Mouse (Mus musculus): ENCODE measurements at regions not wholly inside any gene's neighbourhood (a gene's known extent, or its start where the extent isn't known, plus 50 kb on each side); places are given as distances from the start of the nearest gene placed in this dataset.

DNA sequence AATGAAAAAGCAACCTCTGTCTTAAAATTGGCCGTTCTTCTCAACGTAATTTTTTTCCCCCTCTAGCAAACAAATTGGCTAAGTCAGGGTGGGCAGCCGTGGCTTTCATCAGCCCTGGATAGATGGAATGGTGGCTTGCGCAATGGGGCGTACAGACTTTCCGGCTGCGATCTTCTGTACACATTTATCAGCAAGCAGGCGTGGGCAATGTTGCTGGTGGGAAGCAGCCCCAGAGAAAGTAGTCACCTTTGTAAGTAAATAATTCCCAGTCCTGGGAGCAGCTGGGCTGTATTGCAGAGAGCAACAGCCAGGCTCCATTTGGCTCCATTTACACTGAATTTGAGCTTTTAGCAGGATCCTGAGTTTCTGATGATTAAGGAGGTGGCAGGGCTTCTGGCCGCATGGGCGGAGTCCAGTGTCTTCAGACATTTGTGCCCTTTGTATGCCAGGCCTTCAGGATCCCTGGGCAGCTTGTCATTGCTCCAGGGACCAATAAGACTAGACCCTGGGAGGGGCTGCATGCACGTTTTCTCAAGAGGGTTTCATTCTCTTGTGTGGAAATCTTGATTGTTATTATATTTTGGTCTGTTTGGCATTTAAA lies 187.9 kb downstream of the Stim2 start:
- H3K4me3 ChIP-seq (ENCODE audit: insufficient read depth, low read depth, low read length) = no peak overlapping the region
- H3K27me3 ChIP-seq (ENCODE audit: control insufficient read depth, insufficient read depth, low read length) = no peaks in the 10 kb centered on the region
- H3K9ac ChIP-seq (ENCODE audit: low read depth, low read length) = no peak overlapping the region
- no peaks in the 10 kb centered on the region for H3K79me2 ChIP-seq (ENCODE audit: control insufficient read depth, insufficient read depth, low read length)
- H3K4me1 ChIP-seq (ENCODE audit: control insufficient read depth, insufficient read depth, low read length) = no peaks in the 10 kb centered on the region
- no peak for TF ChIP-seq CTCF (IDR thresholded peaks at IDR 0.05; ENCODE audit: low read depth, low read length)
- TF ChIP-seq POLR2A (IDR thresholded peaks at IDR 0.05; ENCODE audit: extremely low read depth, insufficient read depth, low read length) = no peak
- WGBS = 36% methylated on average over 11 of the region's 11 CpGs
- H3K36me3 ChIP-seq (ENCODE audit: control insufficient read depth, insufficient read depth, low read length) = no peaks in the 10 kb centered on the region
- no peak for DNase-seq (ENCODE audit: extremely low read depth, low read depth, low spot score)
- no peak overlapping the region for H3K27ac ChIP-seq (replicated peaks; ENCODE audit: insufficient read depth, low read depth, low read length)

DNA sequence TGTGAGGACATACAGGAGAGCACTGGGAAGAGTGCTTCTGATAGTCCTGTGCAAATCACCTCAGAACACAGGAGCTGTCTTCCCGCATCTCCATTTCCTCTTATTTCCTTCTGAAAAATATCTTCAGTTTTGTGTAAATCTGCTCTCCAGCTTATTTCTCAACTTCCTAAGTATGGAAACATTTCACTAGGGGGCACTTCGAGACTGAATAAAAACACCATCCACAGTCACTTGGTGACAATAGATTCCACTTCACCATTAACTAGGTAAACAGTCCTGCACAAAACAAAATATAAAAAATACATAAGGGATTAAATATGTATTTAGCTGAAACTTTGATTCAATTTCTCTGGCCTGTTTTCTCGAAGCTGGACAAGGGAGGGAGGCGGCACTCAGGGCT lies 193.4 kb downstream of the Stim2 start:
- Histone ChIP-seq H3K79me2 (ENCODE audit: control insufficient read depth, insufficient read depth, low read length) (no peaks in the 10 kb centered on the region), H3K4me3 (ENCODE audit: insufficient read depth, low read depth, low read length) (no peak overlapping the region), H3K27ac (replicated peaks; ENCODE audit: insufficient read depth, low read depth, low read length) (no peak overlapping the region), H3K9ac (ENCODE audit: low read depth, low read length) (no peak overlapping the region), H3K36me3 (ENCODE audit: control insufficient read depth, insufficient read depth, low read length) (no peaks in the 10 kb centered on the region), H3K27me3 (ENCODE audit: control insufficient read depth, insufficient read depth, low read length) (no peaks in the 10 kb centered on the region), H3K4me1 (ENCODE audit: control insufficient read depth, insufficient read depth, low read length) (no peaks in the 10 kb centered on the region)
- WGBS = 74% methylated on average over 4 of the region's 4 CpGs
- TF ChIP-seq POLR2A (IDR thresholded peaks at IDR 0.05; ENCODE audit: extremely low read depth, insufficient read depth, low read length) (no peak), CTCF (IDR thresholded peaks at IDR 0.05; ENCODE audit: low read depth, low read length) (no peak)
- no peak for DNase-seq (ENCODE audit: extremely low read depth, low read depth, low spot score)

DNA sequence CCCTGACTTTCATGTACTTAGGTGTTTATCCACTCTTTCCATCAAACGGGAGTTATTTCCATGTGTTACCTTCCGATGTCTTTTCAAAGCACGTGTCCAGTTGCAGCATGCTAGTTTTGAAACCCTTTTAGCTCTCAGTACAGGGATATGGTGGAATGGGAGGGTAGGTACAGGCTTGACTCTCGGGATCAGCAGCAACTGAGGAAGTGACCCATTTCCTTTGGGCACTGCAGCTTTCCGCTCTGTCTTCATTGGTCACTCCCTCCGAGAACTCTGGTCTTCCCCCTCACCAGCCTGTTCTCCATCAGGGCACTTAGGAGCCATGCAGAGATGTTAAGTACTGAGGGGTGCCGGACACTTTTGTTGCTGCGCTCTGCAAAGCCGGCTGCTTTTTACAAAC lies 196.5 kb downstream of the Stim2 start:
- no peaks in the 10 kb centered on the region for H3K4me1 ChIP-seq (ENCODE audit: control insufficient read depth, insufficient read depth, low read length)
- TF ChIP-seq CTCF (IDR thresholded peaks at IDR 0.05; ENCODE audit: low read depth, low read length) (no peak), POLR2A (IDR thresholded peaks at IDR 0.05; ENCODE audit: extremely low read depth, insufficient read depth, low read length) (no peak)
- 81% methylated on average over 9 of the region's 9 CpGs for WGBS
- no peak overlapping the region for H3K4me3 ChIP-seq (ENCODE audit: insufficient read depth, low read depth, low read length)
- H3K79me2 ChIP-seq (ENCODE audit: control insufficient read depth, insufficient read depth, low read length) = no peaks in the 10 kb centered on the region
- H3K9ac ChIP-seq (ENCODE audit: low read depth, low read length) = no peak overlapping the region
- no peaks in the 10 kb centered on the region for H3K27me3 ChIP-seq (ENCODE audit: control insufficient read depth, insufficient read depth, low read length)
- H3K36me3 ChIP-seq (ENCODE audit: control insufficient read depth, insufficient read depth, low read length) = no peaks in the 10 kb centered on the region
- no peak for DNase-seq (ENCODE audit: extremely low read depth, low read depth, low spot score)
- no peak overlapping the region for H3K27ac ChIP-seq (replicated peaks; ENCODE audit: insufficient read depth, low read depth, low read length)

DNA sequence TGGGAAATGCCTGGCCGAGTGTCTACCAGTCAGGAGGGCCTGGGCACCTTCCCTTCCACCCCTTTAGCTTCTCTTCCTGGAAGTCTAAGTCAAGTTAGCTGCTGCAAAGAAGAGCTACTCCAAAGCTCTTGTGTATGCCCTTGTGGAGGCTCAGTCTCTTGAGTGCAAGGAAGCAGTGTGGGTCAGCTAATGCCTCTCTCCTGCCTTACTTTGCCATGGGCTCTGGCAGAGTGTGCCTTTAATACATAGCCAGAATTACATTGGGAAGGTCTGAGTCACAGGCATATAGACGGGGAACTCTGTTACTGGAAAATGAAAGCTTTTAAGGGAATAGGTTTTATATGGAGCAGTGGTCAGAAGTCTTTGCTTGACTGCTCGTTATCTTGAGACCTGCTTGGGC lies 201.7 kb downstream of the Stim2 start:
- H3K4me1 ChIP-seq (ENCODE audit: control insufficient read depth, insufficient read depth, low read length) = no peaks in the 10 kb centered on the region
- no peak overlapping the region for H3K9ac ChIP-seq (ENCODE audit: low read depth, low read length)
- TF ChIP-seq CTCF (IDR thresholded peaks at IDR 0.05; ENCODE audit: low read depth, low read length) (no peak), POLR2A (IDR thresholded peaks at IDR 0.05; ENCODE audit: extremely low read depth, insufficient read depth, low read length) (no peak)
- H3K4me3 ChIP-seq (ENCODE audit: insufficient read depth, low read depth, low read length) = no peak overlapping the region
- H3K27me3 ChIP-seq (ENCODE audit: control insufficient read depth, insufficient read depth, low read length) = no peaks in the 10 kb centered on the region
- H3K27ac ChIP-seq (replicated peaks; ENCODE audit: insufficient read depth, low read depth, low read length) = no peak overlapping the region
- WGBS = 64% methylated on average over 3 of the region's 3 CpGs
- no peaks in the 10 kb centered on the region for H3K79me2 ChIP-seq (ENCODE audit: control insufficient read depth, insufficient read depth, low read length)
- no peaks in the 10 kb centered on the region for H3K36me3 ChIP-seq (ENCODE audit: control insufficient read depth, insufficient read depth, low read length)
- no peak for DNase-seq (ENCODE audit: extremely low read depth, low read depth, low spot score)

DNA sequence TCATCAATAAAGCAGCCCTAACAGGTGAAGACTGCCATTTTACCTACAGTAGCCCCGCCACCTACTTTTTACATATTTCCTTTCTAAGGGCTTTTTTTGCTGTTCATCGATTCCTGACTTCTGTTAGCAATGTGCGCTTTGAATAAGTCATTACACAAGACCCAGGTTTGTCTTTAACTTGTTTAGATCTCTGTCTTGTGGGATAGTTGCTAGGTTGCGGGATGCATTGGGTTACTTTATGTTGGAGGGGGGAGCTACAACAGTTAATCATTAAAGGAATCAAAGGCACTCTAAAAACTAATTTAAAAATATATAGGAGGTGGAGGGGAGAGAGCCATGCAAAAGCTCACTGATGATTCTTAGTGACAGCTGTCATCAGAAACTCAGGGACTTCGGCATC lies 202.3 kb downstream of the Stim2 start:
- Histone ChIP-seq H3K4me3 (ENCODE audit: insufficient read depth, low read depth, low read length) (no peak overlapping the region), H3K36me3 (ENCODE audit: control insufficient read depth, insufficient read depth, low read length) (no peaks in the 10 kb centered on the region), H3K79me2 (ENCODE audit: control insufficient read depth, insufficient read depth, low read length) (no peaks in the 10 kb centered on the region), H3K9ac (ENCODE audit: low read depth, low read length) (no peak overlapping the region), H3K27me3 (ENCODE audit: control insufficient read depth, insufficient read depth, low read length) (no peaks in the 10 kb centered on the region), H3K27ac (replicated peaks; ENCODE audit: insufficient read depth, low read depth, low read length) (no peak overlapping the region), H3K4me1 (ENCODE audit: control insufficient read depth, insufficient read depth, low read length) (no peaks in the 10 kb centered on the region)
- no peak for DNase-seq (ENCODE audit: extremely low read depth, low read depth, low spot score)
- 51% methylated on average over 5 of the region's 5 CpGs for WGBS
- TF ChIP-seq POLR2A (IDR thresholded peaks at IDR 0.05; ENCODE audit: extremely low read depth, insufficient read depth, low read length) = no peak
- no peak for TF ChIP-seq CTCF (IDR thresholded peaks at IDR 0.05; ENCODE audit: low read depth, low read length)

DNA sequence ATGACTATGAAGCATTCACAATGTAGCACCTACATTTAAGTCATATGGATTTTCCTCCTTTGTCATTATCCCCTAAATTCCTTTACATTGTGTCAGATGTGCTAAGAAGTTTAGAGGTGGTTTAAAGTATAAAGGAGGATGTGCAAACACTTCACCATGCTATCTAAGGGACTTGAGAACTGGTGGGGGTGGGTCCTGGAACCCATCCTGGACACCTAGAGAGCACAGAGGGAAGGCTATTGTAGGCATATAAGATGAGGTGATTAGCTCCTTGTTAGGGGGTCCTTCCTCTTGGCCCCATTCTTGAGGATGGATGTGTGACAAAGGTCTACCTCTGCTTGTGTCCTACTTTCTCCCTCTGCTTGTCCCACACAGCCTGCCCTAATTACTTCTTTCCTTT lies 213.2 kb downstream of the Stim2 start:
- Histone ChIP-seq H3K36me3 (ENCODE audit: control insufficient read depth, insufficient read depth, low read length) (no peaks in the 10 kb centered on the region), H3K79me2 (ENCODE audit: control insufficient read depth, insufficient read depth, low read length) (no peaks in the 10 kb centered on the region), H3K27me3 (ENCODE audit: control insufficient read depth, insufficient read depth, low read length) (no peaks in the 10 kb centered on the region), H3K4me3 (ENCODE audit: insufficient read depth, low read depth, low read length) (no peak overlapping the region), H3K27ac (replicated peaks; ENCODE audit: insufficient read depth, low read depth, low read length) (no peak overlapping the region), H3K4me1 (ENCODE audit: control insufficient read depth, insufficient read depth, low read length) (no peaks in the 10 kb centered on the region), H3K9ac (ENCODE audit: low read depth, low read length) (no peak overlapping the region)
- TF ChIP-seq POLR2A (IDR thresholded peaks at IDR 0.05; ENCODE audit: extremely low read depth, insufficient read depth, low read length) = no peak
- TF ChIP-seq CTCF (IDR thresholded peaks at IDR 0.05; ENCODE audit: low read depth, low read length) = no peak
- DNase-seq (ENCODE audit: extremely low read depth, low read depth, low spot score) = no peak
